Mouse (Mus musculus): ENCODE results near the gene Gm10376. TPM values are rescaled to one million over a fixed set of nuclear protein-coding genes. Genes with fewer than 3 reads are reported as not detected.
"Not testable (repeated sequence)": the region's sequence is repeated elsewhere in the genome, so short reads cannot be mapped to it uniquely, and the experiment has no call there.

The Gm10376 gene
- polyA plus RNA-seq (2016; fragmentation: Nextera tagmentation; extraction: Ambion mirVana): not detected in 2 replicates

DNA sequence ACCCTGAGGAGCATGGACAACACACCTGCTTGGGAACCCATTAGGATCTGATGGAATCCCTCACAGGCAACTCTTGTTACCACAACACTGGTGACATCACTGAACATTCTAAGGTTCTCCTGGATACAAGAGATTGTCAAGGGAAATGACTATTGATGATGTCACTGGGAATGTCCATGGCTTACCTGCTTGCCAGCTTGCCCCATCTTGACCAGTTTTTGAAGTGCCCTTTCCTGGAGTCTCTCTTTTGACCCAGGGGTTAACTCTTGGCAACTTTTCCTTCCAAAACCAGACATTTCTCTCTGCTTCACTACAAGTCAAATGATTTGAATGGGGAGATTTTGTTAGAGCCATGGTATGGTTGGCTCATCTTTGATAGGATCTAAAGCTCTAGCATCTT is at the start of gene Gm10376:
Gene Gm10376, minus strand, starts transcription at position 101 of the 400 bp plus-strand sequence.
- H3K27ac ChIP-seq; H3K4me1 ChIP-seq (replicated peaks); ATAC-seq (ENCODE audit: insufficient number of reproducible peaks, insufficient read depth, low FRiP score, low TSS enrichment, low read depth); H3K9ac ChIP-seq (replicated peaks); H3K36me3 ChIP-seq; H3K4me3 ChIP-seq (replicated peaks); H3K4me2 ChIP-seq; H3K27me3 ChIP-seq; H3K9me3 ChIP-seq: not testable (repeated sequence)

DNA sequence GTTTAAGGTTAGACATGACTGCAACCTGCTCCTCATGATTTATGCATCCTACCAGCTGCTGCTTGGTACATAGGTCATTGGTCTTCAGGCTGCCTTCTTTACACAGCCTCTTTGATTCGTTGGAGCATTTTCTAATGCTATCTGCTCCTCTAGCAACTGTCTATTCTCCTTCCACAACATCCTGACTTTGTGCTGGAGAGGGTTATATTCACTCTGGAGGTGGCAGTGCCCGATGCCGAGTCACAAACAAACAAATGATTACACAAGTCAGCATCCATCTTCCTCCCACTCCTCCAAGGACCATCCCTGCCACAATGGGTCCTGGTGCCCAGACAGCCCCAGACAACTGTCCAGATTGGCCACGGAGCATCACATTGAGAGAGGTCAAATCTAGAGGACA is 44.8 kb upstream of the Gm10376 start:
- not testable (repeated sequence) for H3K27me3 ChIP-seq; H3K36me3 ChIP-seq; H3K4me2 ChIP-seq; H3K9me3 ChIP-seq; H3K4me3 ChIP-seq (replicated peaks); H3K27ac ChIP-seq; H3K4me1 ChIP-seq (replicated peaks); H3K9ac ChIP-seq (replicated peaks); ATAC-seq (ENCODE audit: insufficient number of reproducible peaks, insufficient read depth, low FRiP score, low TSS enrichment, low read depth)
- WGBS: 74% methylated on average over 4 of the region's 4 CpGs

DNA sequence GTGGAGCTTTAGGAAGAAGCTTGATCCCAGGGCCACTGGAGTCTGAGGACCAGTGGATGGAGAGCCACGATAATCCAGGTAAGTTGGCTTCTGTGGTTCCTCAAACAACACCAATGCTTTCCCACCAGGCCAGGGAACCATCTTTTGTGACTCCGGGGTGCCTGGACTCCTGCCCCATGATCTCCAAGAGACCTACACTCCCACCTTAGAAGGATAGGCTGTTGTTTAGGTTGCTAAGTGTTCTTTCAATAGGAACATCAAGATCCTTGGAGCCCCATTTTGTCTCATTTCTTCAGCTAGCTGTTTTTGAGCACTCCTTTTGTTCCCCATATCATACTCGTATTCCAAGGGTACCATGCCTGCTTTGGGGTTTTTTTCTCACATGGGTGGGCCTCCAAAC is 42.6 kb upstream of the Gm10376 start:
- H3K4me1 ChIP-seq (replicated peaks); H3K9me3 ChIP-seq; H3K4me3 ChIP-seq (replicated peaks); H3K27ac ChIP-seq; H3K36me3 ChIP-seq; H3K4me2 ChIP-seq; H3K9ac ChIP-seq (replicated peaks); H3K27me3 ChIP-seq; ATAC-seq (ENCODE audit: insufficient number of reproducible peaks, insufficient read depth, low FRiP score, low TSS enrichment, low read depth): not testable (repeated sequence)
- WGBS: 83% methylated on average over 3 of the region's 3 CpGs

DNA sequence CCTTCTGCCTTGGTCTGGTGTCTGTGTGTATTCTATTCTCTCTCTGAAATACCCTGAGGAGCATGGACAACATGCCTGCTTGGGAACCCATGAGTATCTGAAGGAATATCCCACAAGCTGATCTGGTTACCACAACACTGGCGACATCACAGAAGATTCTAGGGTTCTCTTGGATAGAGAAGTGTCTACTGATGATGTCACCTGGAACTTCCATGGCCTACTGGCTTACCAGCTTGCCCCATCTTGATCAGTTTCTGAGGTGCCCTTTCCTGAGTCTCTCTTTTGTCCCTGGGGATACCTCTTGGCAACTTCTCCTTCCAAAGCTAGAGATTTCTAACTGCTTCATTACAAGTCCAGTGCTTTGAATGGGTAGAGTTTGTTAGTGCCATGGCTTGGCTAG is 21.9 kb downstream of the Gm10376 start, which contains the start of gene Gm8082:
Gene Gm8082, minus strand, starts transcription at position 101 of the 400 bp plus-strand sequence.
- no CpG with 5 or more reads among the region's 1 CpGs for WGBS
- not testable (repeated sequence) for H3K4me3 ChIP-seq (replicated peaks); ATAC-seq (ENCODE audit: insufficient number of reproducible peaks, insufficient read depth, low FRiP score, low TSS enrichment, low read depth); H3K27me3 ChIP-seq; H3K27ac ChIP-seq; H3K9me3 ChIP-seq; H3K9ac ChIP-seq (replicated peaks); H3K4me1 ChIP-seq (replicated peaks); H3K4me2 ChIP-seq; H3K36me3 ChIP-seq

Other genes with a start within 250 kb of the Gm10376 start
- not detected in 2 replicates for gene Gm3015, start 246.8 kb downstream of the Gm10376 start, polyA plus RNA-seq (2016; fragmentation: Nextera tagmentation; extraction: Ambion mirVana)
- gene Gm10377, start 217.6 kb downstream of the Gm10376 start, polyA plus RNA-seq (2016; fragmentation: Nextera tagmentation; extraction: Ambion mirVana): not detected in 2 replicates
- not detected in 2 replicates for gene Gm21977, start 162.2 kb downstream of the Gm10376 start, polyA plus RNA-seq (2016; fragmentation: Nextera tagmentation; extraction: Ambion mirVana)
- gene Gm8082, start 22.0 kb downstream of the Gm10376 start, polyA plus RNA-seq (2016; fragmentation: Nextera tagmentation; extraction: Ambion mirVana): not detected in 2 replicates
- not detected in 2 replicates for gene Gm8094, start 61.0 kb upstream of the Gm10376 start, polyA plus RNA-seq (2016; fragmentation: Nextera tagmentation; extraction: Ambion mirVana)
- gene Gm8104, start 85.0 kb upstream of the Gm10376 start, polyA plus RNA-seq (2016; fragmentation: Nextera tagmentation; extraction: Ambion mirVana): 0.21 TPM in 1 of 2 replicates, not detected in the other
- 0.26 TPM in 1 of 2 replicates, not detected in the other for gene Gm7233, start 164.2 kb upstream of the Gm10376 start, polyA plus RNA-seq (2016; fragmentation: Nextera tagmentation; extraction: Ambion mirVana)
- gene Gm8122, start 219.7 kb upstream of the Gm10376 start, polyA plus RNA-seq (2016; fragmentation: Nextera tagmentation; extraction: Ambion mirVana): not detected in 2 replicates
- not detected in 2 replicates for gene Gm8126, start 243.0 kb upstream of the Gm10376 start, polyA plus RNA-seq (2016; fragmentation: Nextera tagmentation; extraction: Ambion mirVana)

Measured in limb, embryonic 12.5 days (tissue).